Mouse (Mus musculus) embryonic facial prominence, embryonic 15.5 days (tissue): ENCODE data around the gene Slc39a5. TPM values are rescaled to one million over a fixed set of nuclear protein-coding genes. Genes with fewer than 3 reads are reported as not detected.

Source experiments
- ATAC-seq: fragments of 200-750 bp; cut with Nextera tagmentation; 2 replicates; pipeline ENCODE4 v1.8.0; 2017; ENCODE audit warnings: low read depth, moderate TSS enrichment; ENCODE audit not compliant: insufficient number of reproducible peaks, low FRiP score, low TSS enrichment
- H3K27ac ChIP-seq: fragments of 300-500 bp; sonication (generic); replicated peaks from 2 replicates; pipeline ENCODE4 v1.5.1; 2015; ENCODE audit warnings: mild to moderate bottlenecking, inconsistent platforms
- H3K27me3 ChIP-seq: fragments of 300-500 bp; sonication (generic); 2 replicates; pipeline ENCODE4 v1.6.1; 2015; ENCODE audit warnings: inconsistent platforms
- H3K36me3 ChIP-seq: fragments of 300-500 bp; sonication (generic); 2 replicates; pipeline ENCODE4 v1.6.1; 2015; ENCODE audit warnings: mild to moderate bottlenecking, inconsistent platforms
- H3K4me1 ChIP-seq: fragments of 300-500 bp; sonication (generic); 2 replicates; pipeline ENCODE4 v1.6.1; 2015; ENCODE audit warnings: inconsistent platforms
- H3K4me2 ChIP-seq: fragments of 300-500 bp; sonication (generic); replicated peaks from 2 replicates; pipeline ENCODE4 v1.6.1; 2015; ENCODE audit warnings: mild to moderate bottlenecking, inconsistent platforms
- H3K4me3 ChIP-seq: fragments of 300-500 bp; sonication (generic); replicated peaks from 2 replicates; pipeline ENCODE4 v1.5.1; 2015; ENCODE audit warnings: mild to moderate bottlenecking, inconsistent platforms
- H3K9ac ChIP-seq: fragments of 300-500 bp; sonication (generic); 2 replicates; pipeline ENCODE4 v1.6.1; 2015; ENCODE audit warnings: inconsistent platforms
- H3K9me3 ChIP-seq: fragments of 300-500 bp; sonication (generic); replicated peaks from 2 replicates; pipeline ENCODE4 v1.6.1; 2016; ENCODE audit warnings: inconsistent platforms
- WGBS: fragments of 180-500 bp; shearing (Covaris S2); methylation state at CpG from one replicate; pipeline ENCODE4 v1.1.7; 2015; 5-methylcytosine and 5-hydroxymethylcytosine counted together
- polyA plus RNA-seq: library from polyadenylated mRNA; unstranded; fragments of >200 nt; fragmentation: Nextera tagmentation; extraction: Ambion mirVana; gene quantifications from 2 replicates; pipeline ENCODE4 v1.2.1, GENCODE M21; 2015

Slc39a5 gene
- polyA plus RNA-seq, 1 experiment from 2014 or later: 0.13 TPM

- H3K27me3 ChIP-seq: no peaks in the 10 kb centered on the region
- peak overlapping the region; percentile 98 for H3K27ac ChIP-seq
- ATAC-seq: peak; percentile 90
- H3K4me1 ChIP-seq: peaks cover 40% of the 10 kb centered on the region
- H3K4me3 ChIP-seq: peak overlapping the region; percentile 96
- WGBS: 4% methylated on average over 36 of the region's 36 CpGs
- H3K36me3 ChIP-seq: peaks cover 30% of the 10 kb centered on the region
- no peaks in the 10 kb centered on the region for H3K9me3 ChIP-seq
- peak overlapping the region; percentile 78 for H3K9ac ChIP-seq
- H3K4me2 ChIP-seq: peak overlapping the region; percentile 93
Observed at GRCm38 (mm10) chr10:128409692-128410559, 8.9 kb upstream of the Slc39a5 start.

GRCm38 (mm10) chr10:128408591-128409535, 7.8 kb upstream of the Slc39a5 start:
- Histone ChIP-seq H3K9ac (peak overlapping the region; percentile 62), H3K9me3 (no peaks in the 10 kb centered on the region), H3K4me3 (peak overlapping the region; percentile 96), H3K27ac (peak overlapping the region; percentile 70), H3K4me1 (peaks cover 39% of the 10 kb centered on the region), H3K4me2 (peak overlapping the region; percentile 93), H3K27me3 (no peaks in the 10 kb centered on the region), H3K36me3 (peaks cover 25% of the 10 kb centered on the region)
- WGBS: 16% methylated on average over 35 of the region's 35 CpGs
- no peak for ATAC-seq

- peaks cover 25% of the 10 kb centered on the region for H3K36me3 ChIP-seq
- no peak for ATAC-seq
- no peaks in the 10 kb centered on the region for H3K27me3 ChIP-seq
- H3K4me3 ChIP-seq: no peak overlapping the region
- H3K4me1 ChIP-seq: peaks cover 7% of the 10 kb centered on the region
- no peak overlapping the region for H3K4me2 ChIP-seq
- 85% methylated on average over 7 of the region's 7 CpGs for WGBS
- H3K9me3 ChIP-seq: no peaks in the 10 kb centered on the region
- H3K27ac ChIP-seq: no peak overlapping the region
- H3K9ac ChIP-seq: no peak overlapping the region
Observed at GRCm38 (mm10) chr10:128403931-128404330, 2.9 kb upstream of the Slc39a5 start.

GRCm38 (mm10) chr10:128401638-128402037, 609 bp upstream of the Slc39a5 start:
- no peaks in the 10 kb centered on the region for H3K4me1 ChIP-seq
- no peak overlapping the region for H3K4me3 ChIP-seq
- no peak overlapping the region for H3K9ac ChIP-seq
- no peaks in the 10 kb centered on the region for H3K27me3 ChIP-seq
- peaks cover 16% of the 10 kb centered on the region; the same call in 1 of the 2 replicates for H3K36me3 ChIP-seq
- no peak overlapping the region for H3K27ac ChIP-seq
- H3K4me2 ChIP-seq: no peak overlapping the region
- 62% methylated on average over 9 of the region's 9 CpGs for WGBS
- no peak for ATAC-seq
- no peaks in the 10 kb centered on the region for H3K9me3 ChIP-seq

GRCm38 (mm10) chr10:128400338-128400737, 691 bp downstream of the Slc39a5 start:
- WGBS: 30% methylated on average over 5 of the region's 5 CpGs
- Histone ChIP-seq H3K9ac (no peak overlapping the region), H3K4me2 (no peak overlapping the region), H3K27ac (no peak overlapping the region), H3K9me3 (no peaks in the 10 kb centered on the region), H3K4me3 (no peak overlapping the region), H3K27me3 (no peaks in the 10 kb centered on the region), H3K4me1 (no peaks in the 10 kb centered on the region), H3K36me3 (peaks cover 18% of the 10 kb centered on the region; the same call in 1 of the 2 replicates)
- ATAC-seq: no peak

- no peak overlapping the region for H3K9ac ChIP-seq
- peaks cover 37% of the 10 kb centered on the region for H3K36me3 ChIP-seq
- no peak overlapping the region for H3K4me2 ChIP-seq
- 61% methylated on average over 7 of the region's 7 CpGs for WGBS
- no peaks in the 10 kb centered on the region for H3K9me3 ChIP-seq
- peaks cover 9% of the 10 kb centered on the region; the same call in 1 of the 2 replicates for H3K4me1 ChIP-seq
- H3K4me3 ChIP-seq: no peak overlapping the region
- ATAC-seq: no peak
- no peaks in the 10 kb centered on the region for H3K27me3 ChIP-seq
- no peak overlapping the region for H3K27ac ChIP-seq
Observed at GRCm38 (mm10) chr10:128397466-128397865, 3.6 kb downstream of the Slc39a5 start.

- Histone ChIP-seq H3K4me1 (peaks cover 9% of the 10 kb centered on the region; the same call in 1 of the 2 replicates), H3K27ac (no peak overlapping the region), H3K4me3 (no peak overlapping the region), H3K9me3 (no peaks in the 10 kb centered on the region), H3K36me3 (peaks cover 44% of the 10 kb centered on the region), H3K27me3 (no peaks in the 10 kb centered on the region), H3K9ac (no peak overlapping the region), H3K4me2 (no peak overlapping the region)
- 65% methylated on average over 10 of the region's 10 CpGs for WGBS
- ATAC-seq: no peak
Observed at GRCm38 (mm10) chr10:128396716-128397264, 4.2 kb downstream of the Slc39a5 start.

- 58% methylated on average over 11 of the region's 11 CpGs for WGBS
- Histone ChIP-seq H3K36me3 (peaks cover 49% of the 10 kb centered on the region), H3K4me1 (peaks cover 9% of the 10 kb centered on the region; the same call in 1 of the 2 replicates)
Observed at GRCm38 (mm10) chr10:128396017-128396673, 4.9 kb downstream of the Slc39a5 start.

GRCm38 (mm10) chr10:128391850-128392249, 9.2 kb downstream of the Slc39a5 start:
- Histone ChIP-seq H3K36me3 (peaks cover 91% of the 10 kb centered on the region), H3K4me3 (no peak overlapping the region), H3K27me3 (no peaks in the 10 kb centered on the region), H3K9me3 (no peaks in the 10 kb centered on the region), H3K4me2 (no peak overlapping the region), H3K27ac (no peak overlapping the region), H3K9ac (no peak overlapping the region), H3K4me1 (peaks cover 9% of the 10 kb centered on the region; the same call in 1 of the 2 replicates)
- 79% methylated on average over 6 of the region's 6 CpGs for WGBS
- ATAC-seq: no peak

More at GRCm38 (mm10) chr10:128396017-128396673, 4.9 kb downstream of the Slc39a5 start:
- no peak for ATAC-seq
- no peak overlapping the region for H3K9ac ChIP-seq
- no peaks in the 10 kb centered on the region for H3K27me3 ChIP-seq
- H3K9me3 ChIP-seq: no peaks in the 10 kb centered on the region
- no peak overlapping the region for H3K4me3 ChIP-seq
- no peak overlapping the region for H3K4me2 ChIP-seq
- H3K27ac ChIP-seq: no peak overlapping the region

- H3K4me2 ChIP-seq: no peak overlapping the region
- no peaks in the 10 kb centered on the region for H3K9me3 ChIP-seq
- H3K27ac ChIP-seq: no peak overlapping the region
- peaks cover 9% of the 10 kb centered on the region; the same call in 1 of the 2 replicates for H3K4me1 ChIP-seq
- ATAC-seq: no peak
- 87% methylated on average over 12 of the region's 12 CpGs for WGBS
- H3K36me3 ChIP-seq: peaks cover 94% of the 10 kb centered on the region
- no peak overlapping the region for H3K4me3 ChIP-seq
- no peaks in the 10 kb centered on the region for H3K27me3 ChIP-seq
- H3K9ac ChIP-seq: no peak overlapping the region
Observed at GRCm38 (mm10) chr10:128390366-128390765, 10.7 kb downstream of the Slc39a5 start.
